Mouse (Mus musculus) embryonic facial prominence, embryonic 11.5 days (tissue): ENCODE measurements at regions not wholly inside any gene's neighbourhood (a gene's known extent, or its start where the extent isn't known, plus 50 kb on each side); places are given as distances from the start of the nearest gene placed in this dataset.

Source experiments
- ATAC-seq: fragments of 200-750 bp; cut with Nextera tagmentation; replicated peaks from 2 replicates; pipeline ENCODE4 v1.8.0; 2017; ENCODE audit warnings: low read depth; ENCODE audit not compliant: insufficient number of reproducible peaks, low FRiP score, low TSS enrichment
- DNase-seq: peaks from one replicate; pipeline ENCODE4 v3.0.0-alpha.2; 2015; ENCODE audit warnings: low spot score
- H3K27ac ChIP-seq: fragments of 300-500 bp; sonication (generic); replicated peaks from 2 replicates; pipeline ENCODE4 v1.5.1; 2014; ENCODE audit warnings: mild to moderate bottlenecking, low read depth, low read length, control low read depth
- H3K27me3 ChIP-seq: fragments of 300-500 bp; sonication (generic); 2 replicates; pipeline ENCODE4 v1.6.1; 2014; ENCODE audit warnings: mild to moderate bottlenecking, low read length, moderate library complexity, mixed read lengths; ENCODE audit not compliant: control insufficient read depth, insufficient read depth
- H3K36me3 ChIP-seq: fragments of 300-500 bp; sonication (generic); replicated peaks from 2 replicates; pipeline ENCODE4 v1.6.1; 2014; ENCODE audit warnings: low read depth, mild to moderate bottlenecking, low read length, moderate library complexity, mixed read lengths; ENCODE audit not compliant: control insufficient read depth, insufficient read depth
- H3K4me1 ChIP-seq: fragments of 300-500 bp; sonication (generic); 2 replicates; pipeline ENCODE4 v1.6.1; 2014; ENCODE audit warnings: low read length, mixed read lengths; ENCODE audit not compliant: control insufficient read depth, insufficient read depth
- H3K4me2 ChIP-seq: fragments of 300-500 bp; sonication (generic); 2 replicates; pipeline ENCODE4 v1.6.1; 2014; ENCODE audit warnings: low read depth, mild to moderate bottlenecking, control low read depth, low read length, moderate library complexity
- H3K4me3 ChIP-seq: fragments of 300-500 bp; sonication (generic); 2 replicates; pipeline ENCODE4 v1.5.1; 2014; ENCODE audit warnings: low read depth, low read length, control low read depth
- H3K9ac ChIP-seq: fragments of 300-500 bp; sonication (generic); replicated peaks from 2 replicates; pipeline ENCODE4 v1.6.1; 2014; ENCODE audit warnings: mild to moderate bottlenecking, control low read depth, low read length
- H3K9me3 ChIP-seq: fragments of 300-500 bp; sonication (generic); replicated peaks from 2 replicates; pipeline ENCODE4 v1.6.1; 2016; ENCODE audit warnings: mild to moderate bottlenecking, low read length, inconsistent platforms, mixed read lengths; ENCODE audit not compliant: control insufficient read depth
- WGBS: fragments of 180-500 bp; shearing (Covaris S2); extraction: QIAGEN DNeasy Blood & Tissue Kit; methylation state at CpG from one replicate; pipeline ENCODE4 v1.1.7; 2014; 5-methylcytosine and 5-hydroxymethylcytosine counted together

DNA sequence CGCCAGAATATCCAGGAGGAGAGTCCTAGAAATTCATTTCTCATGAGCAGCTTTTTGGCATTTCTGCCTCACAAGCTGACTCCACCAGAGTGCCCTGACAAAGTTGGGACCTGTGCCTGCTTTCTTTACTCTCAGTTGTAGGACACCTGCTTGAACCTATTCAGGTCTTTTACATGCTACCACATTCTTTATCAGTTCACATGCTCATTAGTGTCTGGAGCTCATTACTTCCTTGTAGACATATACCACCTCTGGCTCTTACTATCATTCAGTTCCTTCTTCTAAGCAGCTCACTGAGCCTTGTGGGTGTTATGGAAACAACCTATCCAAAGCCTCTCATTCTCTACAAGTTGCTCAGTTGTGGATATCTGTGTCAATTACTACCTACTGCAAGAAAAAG lies 363.4 kb upstream of the Gm5150 start:
- Histone ChIP-seq H3K27me3 (no peaks in the 10 kb centered on the region), H3K27ac (no peak overlapping the region), H3K4me3 (no peak overlapping the region), H3K4me1 (no peaks in the 10 kb centered on the region), H3K4me2 (no peak overlapping the region), H3K9me3 (no peaks in the 10 kb centered on the region), H3K36me3 (no peaks in the 10 kb centered on the region), H3K9ac (no peak overlapping the region)
- DNase-seq (no peak), ATAC-seq (no peak)
- WGBS, result no CpG with 5 or more reads among the region's 1 CpGs

DNA sequence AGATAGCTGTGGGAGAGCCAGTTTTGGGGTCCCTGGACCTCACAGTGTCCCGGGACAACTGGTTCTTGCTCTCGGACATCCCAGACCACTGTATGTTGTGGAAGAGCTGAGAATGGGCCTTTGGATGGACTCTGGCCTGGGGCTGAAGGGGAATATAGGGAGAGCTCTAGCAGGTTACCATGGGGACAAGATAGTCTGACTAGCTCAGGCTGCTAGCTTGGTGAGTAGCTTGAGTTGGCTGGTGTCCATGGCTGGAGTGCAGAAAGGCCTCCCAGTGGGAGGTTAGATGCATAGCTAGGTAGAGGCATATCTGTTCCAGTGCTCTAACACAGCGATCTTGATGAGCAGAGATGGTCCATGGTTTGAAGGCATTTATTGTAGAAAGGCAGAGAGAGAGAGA lies 356.9 kb upstream of the Gm5150 start:
- Histone ChIP-seq H3K4me1 (no peaks in the 10 kb centered on the region), H3K27me3 (no peaks in the 10 kb centered on the region), H3K4me3 (no peak overlapping the region), H3K9me3 (no peaks in the 10 kb centered on the region), H3K9ac (no peak overlapping the region), H3K36me3 (no peaks in the 10 kb centered on the region), H3K27ac (no peak overlapping the region), H3K4me2 (no peak overlapping the region)
- DNase-seq, result no peak
- no peak for ATAC-seq
- 83% methylated on average over 3 of the region's 3 CpGs for WGBS

DNA sequence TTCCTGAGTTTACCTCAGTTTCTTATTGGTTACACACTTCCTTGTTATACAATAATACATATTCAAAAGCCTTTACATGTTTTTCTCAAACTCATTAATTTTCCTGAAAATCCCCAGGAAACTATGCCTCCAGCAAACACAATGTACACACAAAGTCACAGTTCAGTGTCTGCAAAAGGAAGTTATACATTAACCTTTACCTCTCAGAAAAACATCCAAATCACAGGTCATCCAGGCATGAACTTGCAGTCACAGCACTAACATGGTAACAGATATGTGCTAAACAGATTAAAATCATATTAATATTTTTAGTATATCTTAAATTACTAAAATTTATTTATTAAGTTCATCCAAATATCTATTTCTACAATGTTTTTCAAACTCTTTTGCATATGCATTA lies 352.8 kb upstream of the Gm5150 start:
- ATAC-seq (no peak), DNase-seq (no peak)
- Histone ChIP-seq H3K36me3 (no peaks in the 10 kb centered on the region), H3K4me2 (no peak overlapping the region), H3K4me3 (no peak overlapping the region), H3K9me3 (no peaks in the 10 kb centered on the region), H3K27ac (no peak overlapping the region), H3K4me1 (no peaks in the 10 kb centered on the region), H3K9ac (no peak overlapping the region), H3K27me3 (no peaks in the 10 kb centered on the region)

DNA sequence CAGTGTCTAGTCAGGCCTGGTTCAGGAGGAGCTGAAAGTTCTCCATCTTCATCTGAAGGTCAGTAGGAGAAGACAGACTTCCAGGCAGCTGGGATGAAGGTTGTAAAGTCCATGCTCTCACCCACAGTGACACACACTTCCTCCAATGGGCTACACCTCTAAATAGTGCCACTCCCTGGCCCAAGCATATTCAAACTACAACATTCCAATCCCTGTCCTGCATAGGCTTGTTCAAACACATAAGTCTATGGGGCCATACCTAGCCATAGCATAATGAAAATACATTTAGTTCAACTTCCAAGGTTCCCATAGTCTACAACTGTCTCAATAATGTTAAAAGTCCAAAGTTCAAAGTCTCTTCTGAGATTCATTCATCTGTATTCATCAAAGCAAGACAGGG lies 324.5 kb upstream of the Gm5150 start:
- no peaks in the 10 kb centered on the region for H3K36me3 ChIP-seq

DNA sequence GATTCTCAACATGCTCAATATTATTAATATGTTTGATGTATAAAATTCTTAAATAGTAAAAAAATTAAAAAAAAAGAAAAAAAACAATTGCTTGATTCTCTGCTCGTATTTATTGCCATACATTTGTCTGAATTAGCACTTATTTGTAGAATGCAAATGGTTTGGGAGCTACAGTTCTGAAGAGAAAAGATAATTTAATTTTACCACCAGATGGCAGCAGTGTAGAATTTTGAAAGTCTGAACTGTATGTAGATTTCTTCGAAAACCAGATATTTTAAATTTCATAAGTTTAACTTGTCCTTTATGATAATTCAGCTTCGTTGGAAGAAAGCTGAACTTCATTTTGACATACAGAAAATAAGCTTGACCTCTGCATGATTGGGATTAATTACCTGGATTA lies 304.6 kb upstream of the Gm5150 start:
- H3K9me3 ChIP-seq, result no peaks in the 10 kb centered on the region
- no peaks in the 10 kb centered on the region for H3K36me3 ChIP-seq
- no peak overlapping the region for H3K4me3 ChIP-seq
- WGBS, result 45% methylated on average over 3 of the region's 3 CpGs
- H3K9ac ChIP-seq, result no peak overlapping the region
- H3K4me1 ChIP-seq, result no peaks in the 10 kb centered on the region
- no peak overlapping the region for H3K4me2 ChIP-seq
- no peaks in the 10 kb centered on the region for H3K27me3 ChIP-seq
- H3K27ac ChIP-seq, result no peak overlapping the region
- no peak for ATAC-seq
- peak; percentile 56 for DNase-seq

More for the DNA sequence above, 324.5 kb upstream of the Gm5150 start:
- H3K4me3 ChIP-seq, result no peak overlapping the region
- H3K9me3 ChIP-seq, result no peaks in the 10 kb centered on the region
- no peaks in the 10 kb centered on the region for H3K4me1 ChIP-seq
- DNase-seq (no peak), ATAC-seq (no peak)
- no peak overlapping the region for H3K9ac ChIP-seq
- no peak overlapping the region for H3K27ac ChIP-seq
- no peaks in the 10 kb centered on the region for H3K27me3 ChIP-seq
- H3K4me2 ChIP-seq, result no peak overlapping the region

DNA sequence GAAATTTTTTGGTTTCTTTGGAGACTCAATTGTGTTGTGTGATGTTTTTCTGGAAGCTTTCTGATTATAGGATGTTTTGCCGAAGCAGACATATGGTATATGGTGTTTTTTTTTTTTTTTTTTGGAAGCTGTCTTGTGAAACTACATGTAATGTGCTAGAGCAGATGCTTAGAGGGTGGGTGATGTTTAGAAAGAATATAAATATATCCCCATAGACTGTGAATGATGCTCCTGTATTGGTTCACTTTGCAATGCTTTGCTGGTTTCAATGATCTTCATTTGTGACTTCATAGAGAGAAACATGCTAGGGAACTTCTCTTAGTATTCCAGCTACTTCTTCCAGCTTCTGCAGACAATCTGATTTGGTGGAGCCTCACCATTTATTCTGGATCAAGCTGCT lies 271.2 kb upstream of the Gm5150 start:
- no peaks in the 10 kb centered on the region for H3K36me3 ChIP-seq
- DNase-seq, result no peak
- H3K4me2 ChIP-seq, result no peak overlapping the region
- H3K27ac ChIP-seq, result no peak overlapping the region
- no peak for ATAC-seq
- no peaks in the 10 kb centered on the region for H3K9me3 ChIP-seq
- no peak overlapping the region for H3K9ac ChIP-seq
- 93% methylated on average over 1 of the region's 1 CpGs for WGBS
- H3K4me1 ChIP-seq, result no peaks in the 10 kb centered on the region
- H3K27me3 ChIP-seq, result no peaks in the 10 kb centered on the region
- no peak overlapping the region for H3K4me3 ChIP-seq
